Mouse (Mus musculus) frontal cortex, postnatal 36 days (tissue): ENCODE data around the gene Snx1.

Experiments used
- DNase-seq, 2 experiments: peaks; one replicate each; pipeline ENCODE4 v3.0.0; 2022; ENCODE audit warnings: low spot score in 2 of 2

The Snx1 gene

DNA sequence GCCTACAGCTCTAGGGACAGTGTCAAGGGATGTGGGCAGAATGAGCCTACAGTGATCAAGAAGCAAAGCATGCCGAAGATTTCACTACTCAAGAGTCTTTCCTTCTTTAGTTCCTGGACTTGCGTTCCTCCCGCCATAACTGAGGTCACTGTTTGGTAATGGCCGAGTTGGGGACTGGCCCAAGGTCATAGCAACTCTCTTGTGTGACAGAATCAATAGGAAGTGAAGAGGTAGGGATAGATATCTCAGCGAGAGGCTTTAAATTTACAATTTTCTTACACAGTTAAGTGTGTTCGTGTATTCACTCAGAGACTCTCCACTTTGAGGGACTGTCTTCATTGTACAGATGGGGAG is 783 bp upstream of the Snx1 start:
- no peak for DNase-seq

DNA sequence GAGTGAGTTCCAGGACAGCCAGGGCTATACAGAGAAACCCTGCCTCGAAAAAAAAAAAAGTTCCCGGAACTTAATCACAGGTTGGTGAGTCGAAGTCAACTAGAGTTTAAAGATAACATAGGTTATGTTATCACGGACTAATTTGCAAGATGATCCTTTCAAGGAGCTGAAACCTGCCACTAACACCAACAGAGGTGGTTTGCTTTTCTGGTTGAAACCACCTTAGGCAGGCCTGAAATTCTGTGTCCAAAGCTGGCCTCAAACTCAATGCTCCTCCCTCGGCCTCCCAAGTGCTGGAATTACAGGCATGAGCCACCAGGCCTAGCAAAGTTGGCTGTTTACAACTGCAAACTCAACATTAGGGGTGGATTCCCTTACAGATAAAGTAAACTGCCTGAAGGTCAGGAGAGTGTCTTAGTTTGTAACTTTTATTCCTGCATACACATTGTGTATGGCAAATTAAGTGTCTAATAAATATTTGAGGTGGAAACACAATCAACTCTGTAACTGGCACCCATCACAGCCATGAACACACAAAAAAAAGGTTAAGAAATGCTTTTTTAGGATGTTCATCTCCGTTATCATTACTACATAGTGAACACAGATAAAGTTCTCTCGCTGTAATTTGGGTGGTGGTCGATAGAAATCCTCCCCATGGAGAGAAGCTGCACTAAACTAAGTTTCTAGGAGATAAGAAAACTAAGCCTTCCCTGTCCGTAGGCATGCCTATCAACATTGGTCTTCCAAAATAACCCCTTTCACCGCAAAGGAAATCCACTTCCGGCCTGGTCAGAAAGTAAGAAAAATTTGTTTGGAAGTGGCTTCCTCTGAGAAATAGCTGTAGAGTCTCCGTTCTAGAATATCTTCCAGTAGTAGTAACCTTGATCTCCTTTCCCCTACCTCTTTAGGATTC is 588 bp downstream of the Snx1 start:
- no peak for DNase-seq

DNA sequence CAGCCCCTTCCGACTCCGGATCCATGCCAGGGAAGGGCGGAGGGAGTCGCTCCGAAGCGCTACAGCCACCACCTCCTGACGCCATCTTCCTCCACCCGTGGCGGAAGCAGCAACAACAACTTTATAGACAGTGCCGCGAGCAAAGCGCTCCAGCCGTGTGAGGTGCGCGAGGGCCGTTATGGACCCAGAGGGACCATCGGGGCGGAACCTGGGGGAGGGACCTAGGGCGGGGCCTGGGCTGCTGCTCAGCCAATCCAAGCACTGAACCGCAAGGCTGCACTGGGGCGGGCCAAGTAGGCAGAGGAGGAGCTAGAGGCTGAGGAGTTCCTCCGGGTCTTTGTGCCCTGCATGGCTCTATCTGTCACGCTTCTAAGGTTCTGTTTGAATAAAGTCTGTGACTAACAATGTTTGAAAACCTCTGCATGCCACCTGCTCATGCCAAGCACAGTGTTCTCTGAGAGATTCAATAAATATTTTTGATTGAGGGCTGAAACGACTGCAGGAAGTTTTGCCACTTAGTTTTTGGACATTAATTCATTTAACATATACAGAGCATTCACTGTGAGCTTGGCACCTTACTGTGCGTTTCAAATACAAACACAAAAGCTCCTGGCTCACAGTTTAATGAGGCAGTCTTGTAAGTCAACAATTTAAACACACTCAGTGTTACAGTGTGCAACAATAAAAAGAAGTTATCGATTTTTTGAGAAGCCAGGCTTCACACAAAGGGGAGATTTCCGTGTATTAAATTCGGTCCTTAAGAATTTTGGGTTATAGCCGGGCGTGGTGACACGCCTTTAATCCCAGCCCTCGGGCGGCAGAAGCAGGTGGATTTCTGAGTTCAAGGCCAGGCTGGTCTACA is 1.5 kb downstream of the Snx1 start:
- peak; percentile 92 to 96 for DNase-seq

DNA sequence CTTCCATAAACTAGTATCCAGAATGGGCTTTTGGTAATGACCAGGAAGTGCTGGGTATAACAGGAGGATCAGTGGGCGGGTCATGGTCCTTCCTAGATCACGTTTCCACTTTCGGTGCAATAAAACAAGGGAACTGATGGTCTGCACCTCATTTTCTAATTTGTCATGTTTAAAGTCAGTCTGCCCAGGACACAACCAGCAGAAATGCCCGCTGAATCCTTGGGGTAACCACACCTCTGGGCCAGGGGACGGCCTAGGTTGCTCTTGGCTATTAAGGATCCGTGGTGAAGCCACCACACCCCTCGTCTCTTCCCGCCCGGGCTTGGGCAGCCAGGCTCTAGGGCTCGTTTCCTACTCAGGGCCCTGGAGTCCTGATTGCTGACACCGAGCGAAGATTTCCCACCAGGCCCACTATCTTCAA is 2.3 kb downstream of the Snx1 start:
- DNase-seq = no peak

DNA sequence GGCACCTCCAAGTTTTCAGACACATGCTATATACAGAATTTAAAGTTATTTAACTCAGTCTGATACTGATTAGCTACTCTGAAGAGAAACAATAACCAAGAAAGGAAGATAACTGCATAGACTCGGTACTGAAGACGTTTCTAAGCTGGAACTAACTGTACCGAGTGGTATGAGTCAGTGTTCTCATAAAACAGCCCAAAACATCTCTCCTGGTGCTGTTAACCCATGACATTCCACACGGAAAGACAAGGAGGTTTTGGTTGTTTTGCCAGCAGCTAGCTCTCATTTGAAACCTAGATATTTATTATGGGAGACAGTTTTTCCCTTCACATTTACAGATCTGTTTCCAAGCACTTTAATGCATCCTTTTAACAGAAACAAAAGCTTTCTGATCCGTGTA is 2.7 kb downstream of the Snx1 start:
- no peak for DNase-seq

DNA sequence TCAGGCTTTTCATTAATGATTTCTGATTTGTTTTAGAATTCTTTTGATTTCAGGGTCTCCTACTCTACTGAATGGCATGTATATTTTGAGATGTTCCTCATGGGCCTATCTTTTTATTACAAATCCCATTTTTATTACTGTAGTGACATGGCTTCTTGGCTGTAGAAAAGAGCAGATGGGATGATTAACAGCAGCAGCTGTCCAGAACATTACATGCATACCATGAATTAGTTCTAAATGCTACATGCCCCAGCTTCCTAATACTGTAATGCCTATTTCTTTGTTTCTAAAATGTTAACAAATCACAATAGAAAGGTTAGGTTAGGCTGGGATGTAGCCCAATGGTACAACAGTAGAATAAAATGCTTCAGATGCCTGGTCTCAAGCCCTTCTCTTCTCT is 5.0 kb downstream of the Snx1 start:
- DNase-seq = no peak

DNA sequence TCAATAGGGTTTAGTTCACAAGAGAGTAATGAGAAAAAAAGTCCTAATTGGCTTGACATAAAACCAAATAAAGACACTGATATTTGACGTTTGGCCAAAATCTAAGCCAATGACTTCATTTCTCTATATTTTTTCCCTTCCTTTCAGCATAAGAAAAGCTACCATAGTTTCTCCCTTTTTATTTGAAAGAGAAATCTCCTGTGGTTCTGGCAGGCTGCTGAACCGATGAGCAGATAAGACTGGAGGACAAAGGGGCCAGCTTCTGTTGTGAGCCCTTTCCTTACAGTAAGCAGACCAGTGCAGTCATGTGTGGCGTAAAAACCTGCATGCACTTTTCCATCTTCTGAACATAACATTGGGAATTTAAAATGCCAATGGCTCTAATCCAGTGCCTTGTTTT is 5.4 kb downstream of the Snx1 start:
- no peak for DNase-seq

DNA sequence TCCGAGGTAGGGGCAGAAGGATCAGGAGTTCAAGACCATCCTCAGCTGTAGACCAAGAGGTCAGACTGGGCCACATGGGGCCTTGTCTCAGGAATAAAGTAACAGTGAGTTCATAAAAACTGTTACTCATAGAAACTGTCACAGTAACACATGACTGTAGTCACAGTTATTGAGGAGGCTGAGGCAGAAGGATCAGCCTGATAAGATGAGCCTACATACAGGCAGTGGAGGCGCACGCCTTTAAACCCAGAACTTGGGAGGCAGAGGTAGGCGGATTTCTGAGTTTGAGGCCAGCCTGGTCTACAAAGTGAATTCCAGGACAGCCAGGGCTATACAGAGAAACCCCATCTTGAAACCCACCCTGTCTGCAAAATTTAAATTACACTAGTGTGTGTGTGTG is 6.3 kb downstream of the Snx1 start:
- no peak for DNase-seq

DNA sequence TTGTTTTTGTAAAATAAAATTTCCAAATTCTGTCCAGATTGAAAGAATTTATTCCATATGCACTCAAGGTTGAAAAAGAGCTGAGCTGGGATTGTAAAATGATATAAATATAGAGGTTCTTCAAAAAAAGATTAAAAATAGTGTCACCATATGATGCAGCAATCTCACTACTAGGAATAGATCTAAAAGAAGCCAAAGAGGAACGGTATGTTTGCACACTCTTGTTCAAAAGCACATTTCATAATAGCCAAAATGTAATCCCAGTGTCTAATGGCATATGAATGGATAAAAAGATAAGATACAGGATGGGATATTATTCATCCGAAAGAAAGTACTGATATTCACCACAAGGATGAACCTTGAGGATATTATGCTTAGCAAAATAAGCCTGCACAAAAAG is 6.9 kb downstream of the Snx1 start:
- no peak for DNase-seq

DNA sequence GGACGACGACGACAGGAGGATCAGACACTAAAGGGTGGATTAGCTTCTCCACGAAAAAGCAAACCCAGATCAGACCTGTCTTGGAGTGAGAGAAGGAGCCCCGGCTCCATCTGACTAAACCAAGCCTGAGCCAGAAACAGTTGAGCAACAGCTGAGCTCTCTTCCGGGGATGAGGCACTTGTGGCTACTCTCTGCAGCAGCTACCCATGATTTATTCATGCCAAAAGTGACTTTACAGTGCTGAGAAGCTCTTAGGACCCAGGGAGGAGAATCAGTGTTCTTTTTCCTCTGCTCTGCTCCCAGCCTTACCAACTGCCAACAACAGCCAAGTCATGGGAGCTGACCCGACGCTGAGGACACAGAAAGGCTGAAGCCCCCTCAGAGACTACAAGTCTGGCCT is 9.5 kb downstream of the Snx1 start:
- no peak for DNase-seq

DNA sequence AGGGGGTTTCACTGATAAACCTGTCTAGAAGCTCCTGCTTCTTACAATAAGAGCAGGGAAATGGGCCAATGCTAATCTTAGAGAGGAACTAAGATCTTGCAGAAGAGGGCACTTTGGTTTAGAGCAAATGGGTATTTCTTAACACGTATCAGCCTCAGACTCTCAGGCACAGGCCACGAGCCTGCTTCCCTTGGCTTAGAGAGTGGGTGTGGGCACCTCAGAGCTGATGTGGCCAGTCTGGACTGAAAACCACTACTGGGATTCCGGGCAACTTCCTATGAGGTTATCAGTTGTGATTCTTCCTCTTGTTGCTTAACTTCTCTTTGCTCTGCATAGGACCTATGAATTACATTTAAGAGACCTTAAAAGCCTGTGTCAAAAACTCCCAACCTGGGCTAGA is 12.0 kb downstream of the Snx1 start:
- no peak for DNase-seq

DNA sequence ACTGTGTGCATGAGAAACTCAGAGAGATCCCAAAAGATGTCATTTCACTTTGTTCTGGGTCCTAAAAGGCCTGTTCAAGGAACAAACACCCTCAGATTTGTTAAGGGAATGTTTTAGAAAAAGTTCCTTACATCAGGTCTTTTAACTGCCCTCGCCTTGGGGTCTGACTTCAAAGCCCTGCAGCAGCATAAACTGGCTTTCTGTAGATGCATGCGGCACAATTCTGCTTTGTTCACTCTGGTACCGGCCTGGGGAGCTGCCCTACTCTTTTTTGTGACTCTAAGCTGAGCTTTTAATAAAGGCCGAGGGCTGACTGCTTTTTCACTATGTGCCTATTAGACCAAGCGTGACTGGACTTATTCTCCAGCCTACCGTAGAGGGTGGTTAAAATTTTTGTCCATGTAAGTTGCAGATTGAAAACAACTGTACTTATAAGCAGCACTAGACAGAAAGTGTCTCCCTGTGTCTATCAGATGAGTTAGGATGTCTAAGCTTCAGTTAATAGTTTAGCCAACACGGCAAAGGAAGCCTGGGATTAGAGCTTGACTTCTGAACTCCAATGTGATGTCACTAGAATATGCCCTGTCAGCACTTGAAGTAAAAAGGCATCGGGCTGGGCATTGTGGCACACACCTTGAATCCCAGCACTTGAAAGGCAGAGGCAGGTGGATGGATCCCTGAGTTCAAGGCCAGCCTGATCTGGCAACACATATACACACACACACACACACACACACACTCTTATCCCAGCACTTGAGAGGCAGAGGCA is 15.6 kb downstream of the Snx1 start:
- DNase-seq = no peak

DNA sequence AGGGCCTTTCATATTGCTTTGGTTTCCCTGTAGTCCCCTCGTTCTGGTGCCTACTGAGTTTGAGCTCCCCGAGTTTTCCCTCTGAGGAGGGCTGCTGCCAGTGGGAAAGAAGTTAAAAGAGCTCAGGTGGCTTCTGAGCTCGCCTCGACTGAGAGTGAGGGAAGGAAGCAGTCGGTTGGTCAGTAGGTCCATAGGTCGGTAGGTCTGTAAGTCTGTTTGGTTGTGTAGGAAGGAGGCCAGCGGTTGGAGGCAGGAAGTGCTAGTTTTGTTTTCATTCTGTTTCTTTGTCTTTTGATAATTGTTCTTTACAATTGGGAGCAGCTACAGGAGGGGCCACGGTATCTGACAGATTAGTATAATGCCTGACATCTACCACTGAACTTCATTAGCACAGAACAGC is 16.3 kb downstream of the Snx1 start:
- DNase-seq = no peak

DNA sequence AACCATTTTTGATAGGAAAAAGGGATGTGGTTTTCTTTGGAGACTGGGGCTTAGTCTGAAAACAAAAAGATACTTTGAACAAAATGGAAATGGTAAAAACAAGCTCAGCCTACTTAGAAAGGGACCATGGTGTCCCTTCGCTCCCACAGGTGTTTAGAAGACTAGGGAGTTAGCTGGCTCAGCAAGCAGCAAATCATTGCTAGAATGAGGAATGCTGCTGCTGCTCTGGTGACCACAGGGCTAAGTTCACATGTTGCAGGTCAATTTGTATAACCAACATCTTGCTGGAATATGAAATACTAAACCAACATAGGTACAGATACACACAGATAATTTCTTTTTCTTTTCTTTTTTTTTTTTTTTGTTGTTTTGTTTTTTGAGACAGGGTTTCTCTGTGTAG is 16.8 kb downstream of the Snx1 start:
- DNase-seq = no peak

DNA sequence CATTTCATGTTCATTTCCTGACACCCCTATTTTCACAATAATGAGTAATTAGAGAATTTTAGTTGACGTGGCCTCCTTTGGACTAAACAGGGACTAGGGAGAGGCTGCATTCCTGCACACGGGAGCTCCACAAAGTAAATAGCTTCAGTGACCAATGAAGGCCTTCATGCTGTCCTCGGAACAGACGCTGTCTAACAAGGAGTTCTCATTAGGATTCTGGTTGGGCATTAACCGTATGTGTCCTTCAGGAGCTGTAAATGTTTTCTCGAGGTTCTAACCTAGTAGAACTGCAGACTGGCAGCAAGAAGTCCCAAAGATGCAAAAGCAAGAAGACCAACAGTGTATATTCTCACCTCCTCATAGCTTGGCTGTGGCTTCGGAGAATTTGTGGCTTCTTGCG is 21.2 kb downstream of the Snx1 start:
- DNase-seq = no peak

DNA sequence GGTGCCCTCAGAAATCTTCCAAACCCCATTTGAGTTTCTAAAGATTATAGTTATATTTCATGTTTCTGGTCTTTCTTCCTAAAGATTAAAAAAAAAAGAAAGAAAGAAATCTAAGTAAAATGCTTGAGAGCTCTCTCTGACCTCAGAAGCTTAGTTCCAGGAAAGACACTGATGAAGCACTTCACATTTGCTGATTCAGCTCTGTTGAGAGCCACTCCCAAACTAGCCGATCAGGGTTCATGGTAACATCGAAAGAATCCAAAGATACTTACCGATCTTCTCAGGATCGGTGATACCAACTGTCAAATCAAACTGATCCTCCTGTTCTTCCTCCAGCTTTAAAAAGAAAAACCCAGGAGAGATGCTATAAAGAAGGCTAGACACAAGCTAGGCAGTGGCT is 21.8 kb downstream of the Snx1 start:
- DNase-seq = no peak

DNA sequence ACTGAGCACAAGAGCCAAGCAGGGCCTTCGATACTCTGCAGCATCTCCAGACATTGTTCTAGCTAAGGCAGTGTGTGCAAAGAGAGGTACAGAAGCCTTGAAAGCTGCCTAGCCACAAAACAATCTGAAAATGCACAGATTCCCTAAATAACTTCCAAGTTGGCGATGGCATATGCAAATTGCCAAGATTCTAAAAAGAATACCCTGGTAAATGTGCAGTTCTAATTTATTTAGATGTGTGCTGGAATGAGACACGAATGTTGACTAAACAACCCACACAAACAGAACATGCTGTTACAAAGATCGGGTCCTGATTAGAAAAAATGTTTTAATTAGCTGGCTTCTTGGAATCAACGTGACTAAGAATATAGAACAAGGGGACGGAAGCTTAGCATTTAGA is 23.7 kb downstream of the Snx1 start:
- DNase-seq = peak in 1 of 2 experiments; percentile 45

DNA sequence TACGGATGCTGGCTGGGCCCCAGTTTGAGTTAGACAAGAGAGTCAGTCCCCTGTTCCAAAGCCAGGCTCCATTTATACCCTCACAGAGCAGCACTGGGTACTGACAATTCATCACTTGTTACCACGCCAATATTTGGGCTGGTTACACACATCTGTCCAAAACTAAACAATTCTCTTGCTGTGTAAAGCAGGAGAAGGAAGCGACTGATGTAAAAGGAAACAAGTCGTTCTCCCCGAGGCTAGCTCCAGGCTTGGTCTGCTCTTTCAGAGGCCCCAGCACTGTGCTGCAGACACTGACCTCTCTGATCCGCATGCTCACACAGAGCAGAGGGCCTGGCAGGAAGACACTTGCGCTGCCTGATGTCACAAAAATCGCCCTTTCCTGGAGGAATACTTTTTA is 24.8 kb downstream of the Snx1 start:
- DNase-seq = no peak

DNA sequence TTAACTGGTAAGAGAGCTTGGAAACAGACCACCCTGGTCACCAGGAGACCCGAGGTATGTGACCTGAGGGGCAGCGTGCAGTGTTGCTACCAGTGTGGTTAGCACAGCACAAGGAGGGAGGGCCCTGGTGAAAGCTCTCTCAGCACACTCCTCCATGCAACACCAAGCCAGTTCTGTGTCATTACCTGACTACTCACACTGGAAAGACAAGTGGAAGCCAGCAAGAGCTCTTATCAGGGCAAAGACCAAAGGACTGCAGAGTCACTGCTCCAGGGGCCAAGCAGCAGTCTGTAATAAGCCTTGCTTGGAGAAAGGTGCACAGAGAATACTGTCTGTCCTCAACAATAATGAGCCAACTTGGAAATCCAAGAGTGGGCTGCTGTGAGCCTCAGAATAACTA is 33.7 kb downstream of the Snx1 start:
- no peak for DNase-seq

DNA sequence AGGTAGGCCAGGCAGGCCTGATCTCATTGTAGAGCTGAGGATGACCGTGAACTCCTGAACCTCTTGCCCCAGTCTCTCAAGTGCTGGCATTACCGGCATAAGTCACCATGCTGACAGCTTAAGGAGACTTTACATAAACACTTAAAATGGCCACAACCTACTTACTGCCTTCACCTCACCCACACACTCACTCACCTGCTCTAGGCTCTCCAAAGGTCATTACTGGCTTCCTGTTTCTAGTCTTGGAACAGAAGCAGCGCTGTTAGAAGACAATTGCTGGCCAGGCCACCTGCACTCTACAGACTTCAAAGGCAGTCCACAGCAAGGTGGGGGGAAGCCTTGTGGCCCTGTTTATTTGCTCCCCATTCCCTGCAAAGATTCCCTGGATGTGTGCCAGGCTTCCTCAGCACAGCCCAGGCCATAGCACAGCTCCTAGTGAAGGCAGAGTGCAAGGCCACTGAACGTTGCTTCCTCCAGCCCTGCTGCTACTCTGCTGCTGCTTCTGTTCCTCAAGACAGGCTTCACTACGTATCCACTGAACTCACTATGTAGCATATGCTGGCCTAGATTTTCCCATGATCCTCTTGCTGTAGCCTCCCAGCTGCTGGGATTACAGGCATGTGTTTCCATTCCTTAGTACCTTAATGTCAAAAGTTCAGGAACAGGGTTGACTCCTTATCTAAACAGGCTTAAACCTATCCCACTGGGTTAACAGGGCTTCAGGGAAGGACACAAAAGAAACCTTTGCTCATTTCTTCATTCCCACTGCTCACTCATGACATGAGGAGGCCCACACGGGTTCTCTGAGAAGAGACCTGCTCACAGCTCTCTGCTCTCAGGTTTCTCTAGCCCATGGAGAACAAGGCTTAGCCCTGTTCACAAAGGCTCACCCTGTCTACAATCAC is 34.8 kb downstream of the Snx1 start:
- DNase-seq = no peak

DNA sequence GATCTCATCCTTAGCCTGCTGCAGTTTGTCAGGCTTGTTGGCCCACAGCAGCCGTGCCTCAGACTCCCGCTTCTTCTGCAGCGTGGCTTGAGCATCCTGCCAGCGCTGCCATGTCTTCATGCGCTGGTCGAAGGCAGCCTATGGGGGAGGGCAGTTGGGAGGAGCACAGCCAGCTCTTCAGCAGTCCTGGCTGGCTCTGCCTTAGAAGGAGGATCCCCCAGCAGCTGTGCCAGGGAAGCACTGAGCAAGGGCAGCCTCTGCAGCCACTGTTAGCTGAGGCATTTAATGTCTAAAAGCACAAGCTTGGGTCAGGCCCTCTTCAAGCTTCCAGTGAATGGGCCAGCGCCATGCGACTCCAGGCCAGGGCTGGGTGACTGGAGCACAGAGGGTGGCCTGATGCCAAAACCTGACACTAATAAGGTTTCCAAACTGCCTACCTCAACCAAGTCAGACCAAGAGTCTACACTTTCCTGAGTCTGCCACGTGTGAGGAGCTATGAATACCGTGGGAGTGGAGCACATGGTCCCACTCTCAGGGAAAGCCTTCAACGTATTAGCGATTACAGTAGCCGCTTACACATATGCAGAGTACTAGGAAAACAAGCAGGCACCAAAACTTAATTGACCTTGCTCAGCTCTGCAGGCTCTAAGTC is 35.7 kb downstream of the Snx1 start:
- no peak for DNase-seq
